Mouse (Mus musculus) cortical plate, adult 2 months (tissue): Measurements from ENCODE around the gene Sox2.

Experiments used
- CTCF ChIP-seq: fragments of 200-500 bp; IDR thresholded peaks from 2 replicates; pipeline ENCODE4 v1.5.1; 2011; ENCODE audit warnings: mild to moderate bottlenecking, control low read depth, low read length; ENCODE audit not compliant: insufficient read depth; ENCODE audit errors: extremely low read depth
- POLR2A ChIP-seq: fragments of 200-500 bp; IDR thresholded peaks from 2 replicates; pipeline ENCODE4 v1.6.1; 2011; ENCODE audit warnings: mild to moderate bottlenecking, low read length, control low read depth; ENCODE audit not compliant: insufficient read depth; ENCODE audit errors: extremely low read depth

GRCm38 (mm10) chr3:34614107-34614506 is 36.1 kb upstream of the Sox2 start:
- no peak for TF ChIP-seq CTCF
- TF ChIP-seq POLR2A, result no peak
